9 mouse cellular contexts compared by ENCODE assay signal in the genomic region with DNA sequence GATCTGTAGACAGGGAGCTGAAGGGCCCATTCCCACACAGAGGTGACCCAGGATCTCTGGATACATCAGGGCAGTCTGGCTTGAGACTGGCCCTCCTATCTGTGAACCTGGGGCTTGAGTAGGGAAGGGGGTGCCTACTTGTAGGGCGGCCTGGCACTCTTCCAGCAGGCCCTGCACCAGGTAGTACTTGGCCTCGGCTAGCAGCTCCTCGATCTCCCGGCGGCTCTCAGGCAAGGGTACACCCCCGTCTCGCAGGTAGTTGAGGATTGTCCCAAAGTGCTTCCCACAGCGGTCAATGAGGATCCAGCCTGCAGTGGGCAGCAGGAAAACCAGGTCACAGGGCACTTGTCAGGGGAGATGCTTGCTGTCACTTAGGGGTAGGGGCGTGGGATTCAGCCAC. TPM values are rescaled to one million over a fixed set of nuclear protein-coding genes. Genes with fewer than 3 reads are reported as not detected.
A peak's percentile ranks its signal among the peaks of the same experiment; 100 is the strongest.
DNase-seq lines count a peak whose midpoint lies in the region; ATAC-seq lines count a peak whose summit lies in the region.
"Had no signal": no experiment of that assay in that cellular context is flagged by ENCODE, and none has a peak within 500 bp of the region (broad histone marks: within the 10 kb centered on the region; RNA-seq: fewer than 3 reads in every experiment).

No protein-coding gene starts in this region.

- WGBS in heart, embryonic 15.5 days = 75% methylated on average over 9 of the region's 9 CpGs
- WGBS in neural tube, embryonic 14.5 days = 94% methylated on average over 9 of the region's 9 CpGs
- WGBS in neural tube, embryonic 15.5 days = 89% methylated on average over 9 of the region's 9 CpGs
- 72% methylated on average over 9 of the region's 9 CpGs for WGBS in limb, embryonic 10.5 days

- peak overlapping the region; percentile 23; the same call in 1 of the 2 replicates for H3K9ac ChIP-seq in heart, embryonic 15.5 days
- H3K9ac ChIP-seq in neural tube, embryonic 14.5 days (replicated peaks; ENCODE audit: low read depth, low read length) = no peak overlapping the region
- no peak overlapping the region for H3K9ac ChIP-seq in neural tube, embryonic 15.5 days (replicated peaks)

- H3K9me3 ChIP-seq in heart, embryonic 15.5 days (replicated peaks) = no peaks in the 10 kb centered on the region
- H3K9me3 ChIP-seq in neural tube, embryonic 14.5 days (ENCODE audit: control insufficient read depth, low read length) = no peaks in the 10 kb centered on the region
- no peaks in the 10 kb centered on the region for H3K9me3 ChIP-seq in neural tube, embryonic 15.5 days (replicated peaks)
- H3K9me3 ChIP-seq in limb, embryonic 10.5 days (replicated peaks) = no peaks in the 10 kb centered on the region

- no peak overlapping the region for H3K4me3 ChIP-seq in heart, embryonic 15.5 days
- H3K4me3 ChIP-seq in neural tube, embryonic 14.5 days (ENCODE audit: low read depth, low read length) = no peak overlapping the region
- H3K4me3 ChIP-seq in neural tube, embryonic 15.5 days (replicated peaks) = no peak overlapping the region
- peak overlapping the region; percentile 21; the same call in 1 of the 2 replicates for H3K4me3 ChIP-seq in limb, embryonic 10.5 days

- ATAC-seq in heart, embryonic 15.5 days (replicated peaks; ENCODE audit: insufficient number of reproducible peaks, insufficient read depth, low FRiP score, low read depth) = no peak
- no peak for ATAC-seq in neural tube, embryonic 14.5 days (ENCODE audit: low read depth)
- ATAC-seq in neural tube, embryonic 15.5 days (ENCODE audit: low FRiP score) = no peak

- H3K36me3 ChIP-seq in heart, embryonic 15.5 days = peaks cover 70% of the 10 kb centered on the region
- peaks cover 72% of the 10 kb centered on the region for H3K36me3 ChIP-seq in neural tube, embryonic 14.5 days (ENCODE audit: control insufficient read depth, insufficient read depth, low read length)
- H3K36me3 ChIP-seq in neural tube, embryonic 15.5 days = peaks cover 91% of the 10 kb centered on the region
- peaks cover 97% of the 10 kb centered on the region for H3K36me3 ChIP-seq in limb, embryonic 10.5 days

- peak overlapping the region; percentile 87 for H3K27ac ChIP-seq in heart, embryonic 15.5 days
- peak overlapping the region; percentile 10; the same call in 1 of the 2 replicates for H3K27ac ChIP-seq in neural tube, embryonic 14.5 days (ENCODE audit: low read depth, low read length)
- H3K27ac ChIP-seq in neural tube, embryonic 15.5 days (replicated peaks) = no peak overlapping the region; the same call in 1 of the 2 replicates
- peak overlapping the region; percentile 90 for H3K27ac ChIP-seq in limb, embryonic 10.5 days

- no peaks in the 10 kb centered on the region for H3K27me3 ChIP-seq in heart, embryonic 15.5 days
- no peaks in the 10 kb centered on the region for H3K27me3 ChIP-seq in neural tube, embryonic 14.5 days (ENCODE audit: control insufficient read depth, insufficient read depth, low read length)
- no peaks in the 10 kb centered on the region for H3K27me3 ChIP-seq in neural tube, embryonic 15.5 days (replicated peaks)
- no peaks in the 10 kb centered on the region for H3K27me3 ChIP-seq in limb, embryonic 10.5 days (ENCODE audit: low read depth, poor library complexity, severe bottlenecking)

- intact Hi-C loops in heart, postnatal 10 days (cut with DNase I) = loop anchor here (10.0 kb wide), 1 partner anchor 1495 kb away; no protein-coding TSS in a partner anchor
- intact Hi-C loops in left cerebral cortex, postnatal 4 days (cut with DNase I) = no loop called here

- H3K4me2 ChIP-seq in heart, embryonic 15.5 days = peak overlapping the region; percentile 9; the same call in 1 of the 2 replicates
- no peak overlapping the region for H3K4me2 ChIP-seq in neural tube, embryonic 14.5 days (ENCODE audit: low read depth, low read length)
- H3K4me2 ChIP-seq in neural tube, embryonic 15.5 days = no peak overlapping the region

- peaks cover 67% of the 10 kb centered on the region for H3K4me1 ChIP-seq in heart, embryonic 15.5 days (replicated peaks)
- 0 out of 2 replicates have a peak, but pooled peaks cover 6% of the 10 kb centered on the region for H3K4me1 ChIP-seq in neural tube, embryonic 14.5 days (ENCODE audit: control insufficient read depth, insufficient read depth, low read length)
- H3K4me1 ChIP-seq in neural tube, embryonic 15.5 days = peaks cover 50% of the 10 kb centered on the region
- H3K4me1 ChIP-seq in limb, embryonic 10.5 days = peaks cover 56% of the 10 kb centered on the region

- DNase-seq in heart, postnatal 10 days = no peak
- DNase-seq in limb, embryonic 10.5 days (ENCODE audit: low spot score) = no peak
- no peak for DNase-seq in cerebellum, postnatal 4 days (ENCODE audit: low spot score in 2 of 2)
- no peak for DNase-seq in left cerebral cortex, postnatal 4 days
- DNase-seq in thymus, postnatal 25 days = no peak
- DNase-seq: adrenal gland, postnatal 25 days had no signal

RNA-seq across cellular contexts. Expression of a gene that starts 10.4 kb away (rescaled TPM):
- polyA plus RNA-seq in heart, embryonic 15.5 days (2015; fragmentation: Nextera tagmentation; extraction: Ambion mirVana) = 93.8 and 113 TPM in 2 replicates
- total RNA-seq in heart, postnatal 10 days (2021) = 10 to 100 TPM; 80.7 to 80.8 TPM
- polyA plus RNA-seq in neural tube, embryonic 14.5 days (2014; fragmentation: Nextera tagmentation; extraction: Ambion mirVana) = 42.4 and 65.1 TPM in 2 replicates
- 50.5 and 63.8 TPM in 2 replicates for polyA plus RNA-seq in neural tube, embryonic 15.5 days (2015; fragmentation: Nextera tagmentation; extraction: Ambion mirVana)
- 99.9 and 103 TPM in 2 replicates for polyA plus RNA-seq in limb, embryonic 10.5 days (2016; fragmentation: Nextera tagmentation; extraction: Ambion mirVana)
- 10 to 100 TPM; 61.6 to 63.0 TPM for total RNA-seq in left cerebral cortex, postnatal 4 days (2021)

RNA-seq across cellular contexts. Expression of a gene that starts 10.5 kb away (rescaled TPM):
- 36.2 and 47.5 TPM in 2 replicates for polyA plus RNA-seq in heart, embryonic 15.5 days (2015; fragmentation: Nextera tagmentation; extraction: Ambion mirVana)
- 10 to 100 TPM; 68.1 to 70.7 TPM for total RNA-seq in heart, postnatal 10 days (2021)
- 46.7 and 53.3 TPM in 2 replicates for polyA plus RNA-seq in neural tube, embryonic 14.5 days (2014; fragmentation: Nextera tagmentation; extraction: Ambion mirVana)
- 35.5 and 39.5 TPM in 2 replicates for polyA plus RNA-seq in neural tube, embryonic 15.5 days (2015; fragmentation: Nextera tagmentation; extraction: Ambion mirVana)
- 54.5 and 59.5 TPM in 2 replicates for polyA plus RNA-seq in limb, embryonic 10.5 days (2016; fragmentation: Nextera tagmentation; extraction: Ambion mirVana)
- total RNA-seq in left cerebral cortex, postnatal 4 days (2021) = 10 to 100 TPM; 67.7 to 68.4 TPM
